ENCODE assay signal across 22 mouse cellular contexts in genomic region chr17:56103465-56104285, GRCm38 (mm10). TPM values are rescaled to one million over a fixed set of nuclear protein-coding genes. Genes with fewer than 3 reads are reported as not detected.
DNase-seq lines count a peak whose midpoint lies in the region; ATAC-seq and TF ChIP-seq lines count a peak whose summit lies in the region.
"Had no signal": no experiment of that assay in that cellular context is flagged by ENCODE, and none has a peak within 500 bp of the region (broad histone marks: within the 10 kb centered on the region; RNA-seq: fewer than 3 reads in every experiment).

No protein-coding gene starts in this region.

- H3K4me3 ChIP-seq in liver, postnatal 0 days (ENCODE audit: low read depth, low read length): no peak overlapping the region
- H3K4me3 ChIP-seq: embryonic facial prominence, embryonic 12.5 days; forebrain, embryonic 15.5 days; heart, embryonic 10.5 days; heart, embryonic 15.5 days had no signal

- no peak for TF ChIP-seq CTCF in liver, postnatal 0 days (IDR thresholded peaks at IDR 0.05; ENCODE audit: low read depth)

- WGBS in liver, postnatal 0 days (ENCODE audit: insufficient replicate concordance): 86% methylated on average over 8 of the region's 8 CpGs

- no peak overlapping the region for H3K27ac ChIP-seq in liver, postnatal 0 days (ENCODE audit: low read depth)
- H3K27ac ChIP-seq: embryonic facial prominence, embryonic 12.5 days; forebrain, embryonic 15.5 days; heart, embryonic 10.5 days; heart, embryonic 15.5 days had no signal

- no peak for TF ChIP-seq EP300 in liver, postnatal 0 days (IDR thresholded peaks at IDR 0.05; ENCODE audit: low read depth)

- H3K4me1 ChIP-seq in liver, postnatal 0 days (ENCODE audit: insufficient read depth): no peaks in the 10 kb centered on the region
- H3K4me1 ChIP-seq: embryonic facial prominence, embryonic 12.5 days; forebrain, embryonic 15.5 days had no signal

- DNase-seq in adrenal gland, postnatal 10 days: peak; percentile 27
- no peak for DNase-seq in adrenal gland, adult 18-20 months (ENCODE audit: low spot score in 2 of 2)
- DNase-seq in heart, adult 11 months: peak; percentile 89
- DNase-seq in heart, adult 8-10 months (ENCODE audit: low spot score): no peak
- peak; percentile 12 for DNase-seq in liver, postnatal 0 days
- no peak for DNase-seq in liver
- DNase-seq in c-Kit-positive CD71-positive TER-119-positive erythroid progenitor cells, embryonic 14.5 days (ENCODE audit: low spot score): no peak
- DNase-seq: adrenal gland, postnatal 25 days; cerebellum, adult 11-12 months; cerebellum, adult 9-10 months; cerebellum, postnatal 25 days; kidney, adult 8-10 months had no signal

- no peak overlapping the region for H3K9ac ChIP-seq in liver, postnatal 0 days (replicated peaks)
- H3K9ac ChIP-seq: embryonic facial prominence, embryonic 12.5 days; forebrain, embryonic 15.5 days; heart, embryonic 15.5 days had no signal

- H3K36me3 ChIP-seq in liver, postnatal 0 days (replicated peaks; ENCODE audit: insufficient read depth, low read length): peaks cover 29% of the 10 kb centered on the region

- H3K4me2 ChIP-seq in liver, postnatal 0 days (ENCODE audit: low read depth, low read length): no peak overlapping the region
- H3K4me2 ChIP-seq: embryonic facial prominence, embryonic 12.5 days; forebrain, embryonic 15.5 days; heart, embryonic 15.5 days had no signal

- H3K9me3 ChIP-seq in liver, postnatal 0 days (ENCODE audit: low read length): no peaks in the 10 kb centered on the region
- H3K9me3 ChIP-seq: embryonic facial prominence, embryonic 12.5 days; forebrain, embryonic 15.5 days; heart, embryonic 10.5 days; heart, embryonic 15.5 days had no signal

- H3K27me3 ChIP-seq in liver, postnatal 0 days (ENCODE audit: insufficient read depth, low read length): no peaks in the 10 kb centered on the region
- H3K27me3 ChIP-seq: CH12.LX; embryonic facial prominence, embryonic 12.5 days; forebrain, embryonic 15.5 days; heart, embryonic 15.5 days; Patski had no signal

- no peak for ATAC-seq in liver, postnatal 0 days
- ATAC-seq: activated CD4-positive, CD25-positive, alpha-beta regulatory T cell, adult 4 months; forebrain, embryonic 15.5 days; inflammation-experienced regulatory T-cells, adult 6 months; intestine, postnatal 0 days; Patski had no signal

RNA-seq across cellular contexts. Expression of gene Plin4, which starts 5.9 kb away (rescaled TPM):
- 10 to 100 TPM; 75.7 to 89.2 TPM for total RNA-seq in adrenal gland, postnatal 10 days (2021)
- total RNA-seq in adrenal gland, adult 18-20 months (2021): 100 to 1,000 TPM in 1 of 2 experiments, 10 to 100 TPM in 1; 65.0 to 212 TPM
- 100 to 1,000 TPM; 140 to 200 (median 164) TPM for total RNA-seq in heart, adult 8-10 months (2022)
- polyA plus RNA-seq in liver, postnatal 0 days (2015; fragmentation: Nextera tagmentation; extraction: Ambion mirVana): 0.12 and 0.24 TPM in 2 replicates

RNA-seq across cellular contexts. Expression of gene Plin5, which starts 13.7 kb away (rescaled TPM):
- 100 to 1,000 TPM; 102 to 111 TPM for total RNA-seq in adrenal gland, postnatal 10 days (2021)
- total RNA-seq in adrenal gland, adult 18-20 months (2021): 10 to 100 TPM; 53.7 to 67.4 TPM
- 100 to 1,000 TPM; 110 to 160 (median 150) TPM for total RNA-seq in heart, adult 8-10 months (2022)
- polyA plus RNA-seq in liver, postnatal 0 days (2015; fragmentation: Nextera tagmentation; extraction: Ambion mirVana): 57.3 and 58.4 TPM in 2 replicates
- total RNA-seq: CH12.LX had no signal
- polyA plus RNA-seq: activated CD4-positive, CD25-positive, alpha-beta regulatory T cell, adult 4 months had no signal

RNA-seq across cellular contexts. Expression of gene Lrg1, which starts 18.1 kb away (rescaled TPM):
- 10 to 100 TPM; 41.0 to 55.6 TPM for total RNA-seq in adrenal gland, postnatal 10 days (2021)
- 10 to 100 TPM; 21.2 to 57.7 TPM for total RNA-seq in adrenal gland, adult 18-20 months (2021)
- total RNA-seq in heart, adult 8-10 months (2022): 10 to 100 TPM; 47.5 to 68.7 (median 60.4) TPM
- polyA plus RNA-seq in liver, postnatal 0 days (2015; fragmentation: Nextera tagmentation; extraction: Ambion mirVana): 256 and 269 TPM in 2 replicates
- total RNA-seq: CH12.LX had no signal
- polyA plus RNA-seq: heart, embryonic 10.5 days; hindbrain, embryonic 11.5 days; inflammation-experienced regulatory T-cells, adult 6 months had no signal

RNA-seq across cellular contexts. Expression of gene Hdgfl2, which starts 24.2 kb away (rescaled TPM):
- 10 to 100 TPM; 45.3 to 54.0 TPM for total RNA-seq in adrenal gland, postnatal 10 days (2021)
- 10 to 100 TPM; 53.9 to 67.0 TPM for total RNA-seq in adrenal gland, adult 18-20 months (2021)
- 10 to 100 TPM; 30.6 to 41.4 (median 35.2) TPM for total RNA-seq in heart, adult 8-10 months (2022)
- 24.8 and 27.7 TPM in 2 replicates for polyA plus RNA-seq in liver, postnatal 0 days (2015; fragmentation: Nextera tagmentation; extraction: Ambion mirVana)

RNA-seq across cellular contexts. Expression of gene Ubxn6, which starts 28.8 kb away (rescaled TPM):
- 10 to 100 TPM; 77.5 to 78.9 TPM for total RNA-seq in adrenal gland, postnatal 10 days (2021)
- total RNA-seq in adrenal gland, adult 18-20 months (2021): 10 to 100 TPM; 63.6 to 77.6 TPM
- total RNA-seq in heart, adult 8-10 months (2022): 10 to 100 TPM; 50.4 to 64.4 (median 55.4) TPM
- 19.1 and 20.5 TPM in 2 replicates for polyA plus RNA-seq in liver, postnatal 0 days (2015; fragmentation: Nextera tagmentation; extraction: Ambion mirVana)

Comparison
In these comparisons a context has a peak if more than half of its experiments do, and no peak if none do; other contexts are left out.
1. DNase-seq: peak in adrenal gland, postnatal 10 days (single experiment), heart, adult 11 months (single experiment) and liver, postnatal 0 days (single experiment); none in adrenal gland, adult 18-20 months (0 of 2), heart, adult 8-10 months (single experiment), liver (single experiment) and c-Kit-positive CD71-positive TER-119-positive erythroid progenitor cells, embryonic 14.5 days (single experiment).